Comparison of ENCODE assay signal across 23 mouse cellular contexts in the genomic region with DNA sequence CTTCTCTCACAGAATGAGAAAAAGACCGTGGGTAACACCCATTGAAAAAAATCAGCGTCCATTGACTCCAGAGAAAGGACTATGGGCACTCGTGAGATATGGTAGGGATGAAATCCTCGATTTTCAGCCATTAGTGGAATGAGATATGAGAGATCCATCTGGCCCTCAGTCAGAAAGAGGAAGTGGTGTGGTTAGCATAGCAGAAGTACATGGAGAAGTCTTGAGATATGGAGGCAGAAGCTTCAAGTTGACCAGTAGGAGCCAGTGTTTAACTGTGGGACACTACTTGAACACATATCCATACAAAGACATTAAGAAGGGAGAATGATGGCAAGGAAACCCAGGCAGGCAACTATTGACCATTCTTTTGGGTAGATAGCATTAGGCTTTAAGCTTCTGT.
DNase-seq lines count a peak whose midpoint lies in the region; ATAC-seq and TF ChIP-seq lines count a peak whose summit lies in the region.
"Had no signal": no experiment of that assay in that cellular context is flagged by ENCODE, and none has a peak within 500 bp of the region (broad histone marks: within the 10 kb centered on the region; RNA-seq: fewer than 3 reads in every experiment).

No protein-coding gene starts in this region.

- no peak overlapping the region for H3K9ac ChIP-seq in intestine, postnatal 0 days (ENCODE audit: low read depth, low read length)
- H3K9ac ChIP-seq in intestine, embryonic 16.5 days (ENCODE audit: low read depth, low read length) = no peak overlapping the region
- H3K9ac ChIP-seq: forebrain, embryonic 15.5 days; hindbrain, embryonic 13.5 days; limb, embryonic 12.5 days; liver, embryonic 15.5 days had no signal

- no peak overlapping the region for H3K4me2 ChIP-seq in intestine, postnatal 0 days (replicated peaks; ENCODE audit: low read depth)
- H3K4me2 ChIP-seq in intestine, embryonic 16.5 days (ENCODE audit: low read depth, low read length) = no peak overlapping the region
- H3K4me2 ChIP-seq: forebrain, embryonic 15.5 days; hindbrain, embryonic 13.5 days; limb, embryonic 12.5 days; liver, embryonic 15.5 days had no signal

- peak; percentile 40 for TF ChIP-seq CTCF in intestine, postnatal 0 days (IDR thresholded peaks at IDR 0.05; ENCODE audit: low read depth)

- WGBS in intestine, postnatal 0 days = 88% methylated on average over 4 of the region's 4 CpGs
- WGBS in intestine, embryonic 16.5 days = 90% methylated on average over 4 of the region's 4 CpGs

- H3K27ac ChIP-seq in intestine, postnatal 0 days (ENCODE audit: low read depth, low read length) = no peak overlapping the region
- no peak overlapping the region for H3K27ac ChIP-seq in intestine, embryonic 16.5 days (ENCODE audit: low read length)
- H3K27ac ChIP-seq: forebrain, embryonic 15.5 days; heart, embryonic 10.5 days; hindbrain, embryonic 13.5 days; limb, embryonic 12.5 days; liver, embryonic 15.5 days had no signal

- DNase-seq in A20 (ENCODE audit: low read depth, low spot score) = peak; percentile 31
- DNase-seq in adrenal gland, postnatal 14 days = no peak
- DNase-seq in T-cell, adult 2 months (ENCODE audit: low spot score) = no peak
- DNase-seq: adrenal gland, adult 8-10 months; B cell, adult 2 months; cerebellum, adult 18-20 months; gastrocnemius, postnatal 36 days; heart, postnatal 10 days; kidney, adult 9 months; kidney, postnatal 25 days; lung, postnatal 14 days; thymus, postnatal 25 days had no signal

- H3K27me3 ChIP-seq in intestine, postnatal 0 days (replicated peaks; ENCODE audit: control insufficient read depth, insufficient read depth, low read length) = no peaks in the 10 kb centered on the region
- no peaks in the 10 kb centered on the region for H3K27me3 ChIP-seq in intestine, embryonic 16.5 days (replicated peaks; ENCODE audit: control insufficient read depth, insufficient read depth, low read length)
- H3K27me3 ChIP-seq: forebrain, embryonic 15.5 days; hindbrain, embryonic 13.5 days; limb, embryonic 12.5 days; liver, embryonic 15.5 days had no signal

- no peak for ATAC-seq in intestine, postnatal 0 days
- ATAC-seq in intestine, embryonic 16.5 days = no peak
- ATAC-seq in common myeloid progenitor, adult 5-6 weeks (replicated peaks; ENCODE audit: low read depth, poor library complexity, severe bottlenecking) = peak; percentile 96
- peak; percentile 83 for ATAC-seq in neutrophil, adult 5-6 weeks (ENCODE audit: extremely low read depth, insufficient number of reproducible peaks, low FRiP score, poor library complexity, severe bottlenecking)
- ATAC-seq: forebrain, embryonic 15.5 days; inflammation-experienced regulatory T-cells, adult 6 months; midbrain, embryonic 16.5 days had no signal

- no peaks in the 10 kb centered on the region for H3K36me3 ChIP-seq in intestine, postnatal 0 days (ENCODE audit: control insufficient read depth, insufficient read depth)
- H3K36me3 ChIP-seq in intestine, embryonic 16.5 days (ENCODE audit: control insufficient read depth, insufficient read depth, low read length) = no peaks in the 10 kb centered on the region
- H3K36me3 ChIP-seq: forebrain, embryonic 15.5 days; heart, embryonic 10.5 days; hindbrain, embryonic 13.5 days; limb, embryonic 12.5 days; liver, embryonic 15.5 days had no signal

- H3K4me1 ChIP-seq in intestine, postnatal 0 days (replicated peaks; ENCODE audit: control insufficient read depth, insufficient read depth, low read length) = no peaks in the 10 kb centered on the region
- peaks cover 7% of the 10 kb centered on the region; the same call in 1 of the 2 replicates for H3K4me1 ChIP-seq in intestine, embryonic 16.5 days (ENCODE audit: control insufficient read depth, insufficient read depth, low read length)
- H3K4me1 ChIP-seq: forebrain, embryonic 15.5 days; hindbrain, embryonic 13.5 days; liver, embryonic 15.5 days had no signal

- no peaks in the 10 kb centered on the region for H3K9me3 ChIP-seq in intestine, postnatal 0 days (ENCODE audit: control insufficient read depth)
- H3K9me3 ChIP-seq in intestine, embryonic 16.5 days (ENCODE audit: control insufficient read depth, low read length) = no peaks in the 10 kb centered on the region
- H3K9me3 ChIP-seq: forebrain, embryonic 15.5 days; heart, embryonic 10.5 days; hindbrain, embryonic 13.5 days; limb, embryonic 12.5 days; liver, embryonic 15.5 days had no signal

- H3K4me3 ChIP-seq in intestine, postnatal 0 days (ENCODE audit: low read depth, low read length) = no peak overlapping the region
- H3K4me3 ChIP-seq in intestine, embryonic 16.5 days (ENCODE audit: low read length) = no peak overlapping the region
- H3K4me3 ChIP-seq: forebrain, embryonic 15.5 days; heart, embryonic 10.5 days; hindbrain, embryonic 13.5 days; limb, embryonic 12.5 days; liver, embryonic 15.5 days had no signal

Comparison
In these comparisons a context has a peak if more than half of its experiments do, and no peak if none do; other contexts are left out.
1. ATAC-seq: peak in common myeloid progenitor, adult 5-6 weeks (single experiment) and neutrophil, adult 5-6 weeks (single experiment); none in intestine, postnatal 0 days (single experiment) and intestine, embryonic 16.5 days (single experiment).